Mouse (Mus musculus): Measurements from ENCODE around the gene Klhdc10. TPM values are rescaled to one million over a fixed set of nuclear protein-coding genes. Genes with fewer than 3 reads are reported as not detected.

Klhdc10 gene
- polyA plus RNA-seq, 1 experiment from 2014 or later: 10.0 TPM

DNA sequence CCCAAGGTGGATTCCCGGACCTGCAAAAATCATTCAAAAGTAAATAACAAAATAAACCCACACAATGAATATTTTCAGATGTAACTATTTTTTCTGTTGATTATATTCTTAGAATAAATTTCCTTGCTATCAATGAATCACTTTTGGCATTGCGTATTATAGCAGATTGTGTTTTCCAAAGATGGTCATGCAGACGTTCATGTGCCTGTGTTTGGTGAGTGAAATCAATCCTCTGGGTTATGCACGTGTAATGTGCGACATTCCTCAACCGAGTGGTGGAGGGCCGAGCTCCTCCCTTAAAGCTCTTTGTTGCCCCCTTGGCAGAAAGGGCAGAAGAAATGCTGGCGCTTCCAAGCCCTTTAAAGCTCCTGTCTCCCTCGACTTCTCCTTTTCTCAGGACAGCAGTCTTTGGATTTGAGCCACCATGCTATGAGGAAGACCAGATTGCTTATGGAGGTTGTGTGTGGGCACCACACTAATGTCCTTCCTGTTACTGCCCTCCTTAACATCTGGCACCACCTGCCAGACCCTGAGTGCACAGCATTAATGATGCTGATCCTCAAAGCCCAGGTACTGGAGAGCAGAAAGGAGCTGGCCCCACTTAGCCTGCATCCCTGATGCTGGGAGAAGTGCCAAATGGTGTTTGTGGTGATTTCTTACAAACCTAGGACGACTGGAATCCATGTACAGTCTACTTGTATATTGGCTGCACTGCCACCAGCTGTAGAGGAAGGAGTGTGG, 74.5 kb downstream of the Klhdc10 start:
- ATAC-seq: no peak
- no peak overlapping the region for H3K27ac ChIP-seq (ENCODE audit: low read length)
- H3K4me2 ChIP-seq (ENCODE audit: low read depth, low read length): no peak overlapping the region

DNA sequence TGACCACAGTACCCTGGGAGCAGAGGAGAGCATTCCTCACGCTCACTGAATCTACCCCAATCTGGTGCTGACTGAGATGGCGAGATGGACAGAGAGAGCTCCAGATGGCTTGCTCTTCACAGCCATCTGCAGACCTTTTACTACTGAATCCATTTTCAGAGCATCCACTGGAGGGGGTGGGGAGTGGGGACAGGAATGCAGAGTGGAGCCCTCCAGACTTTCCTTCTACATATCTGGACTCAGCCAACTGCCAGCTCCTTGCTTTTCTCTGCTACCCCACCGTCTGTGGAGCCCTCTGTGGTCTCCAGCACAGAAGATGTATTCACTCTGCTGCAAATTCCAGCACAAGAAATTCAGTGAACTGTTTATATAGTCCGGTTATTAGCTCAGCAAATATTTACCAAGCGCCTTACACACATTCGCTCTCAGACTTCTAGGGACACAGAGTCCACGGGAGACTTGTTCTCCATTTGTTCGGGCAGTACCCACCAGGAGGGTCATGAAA, 75.6 kb downstream of the Klhdc10 start:
- Histone ChIP-seq H3K9ac (ENCODE audit: low read depth, low read length) (peak overlapping the region; percentile 1; the same call in 1 of the 2 replicates), H3K27ac (ENCODE audit: low read length) (peak overlapping the region; percentile 62; the same call in 1 of the 2 replicates)
- peak; percentile 79 for ATAC-seq

More for the DNA sequence above, 74.5 kb downstream of the Klhdc10 start:
- H3K4me1 ChIP-seq (ENCODE audit: control insufficient read depth, insufficient read depth, low read length): peaks cover 15% of the 10 kb centered on the region
- H3K27me3 ChIP-seq (replicated peaks; ENCODE audit: control insufficient read depth, insufficient read depth, low read length): no peaks in the 10 kb centered on the region
- H3K9ac ChIP-seq (ENCODE audit: low read depth, low read length): no peak overlapping the region
- no peak overlapping the region for H3K4me3 ChIP-seq (ENCODE audit: low read length)
- H3K9me3 ChIP-seq (ENCODE audit: control insufficient read depth, low read length): no peaks in the 10 kb centered on the region
- 57% methylated on average over 10 of the region's 10 CpGs for WGBS
- H3K36me3 ChIP-seq (ENCODE audit: control insufficient read depth, insufficient read depth, low read length): peaks cover 4% of the 10 kb centered on the region; the same call in 1 of the 2 replicates

DNA sequence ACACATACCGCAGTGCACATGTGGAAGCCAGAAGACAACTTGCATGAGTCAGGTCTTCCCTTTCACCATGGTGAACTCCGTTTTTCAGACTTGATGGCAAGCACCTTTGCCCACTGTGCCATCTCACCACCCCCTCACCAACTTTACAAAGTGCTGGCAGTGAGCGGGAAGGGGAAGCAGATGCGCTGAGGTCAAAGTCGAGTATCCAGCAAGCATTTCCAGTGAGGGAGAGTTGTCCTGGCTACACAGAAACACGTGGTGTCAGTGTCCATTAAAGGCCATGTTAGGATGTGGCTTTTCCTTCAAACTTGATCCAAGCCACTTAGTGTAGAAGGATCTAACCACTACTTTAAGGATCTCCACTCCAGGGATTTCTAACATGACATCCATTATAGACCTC, 76.1 kb downstream of the Klhdc10 start:
- no peak for ATAC-seq
- Histone ChIP-seq H3K9me3 (ENCODE audit: control insufficient read depth, low read length) (no peaks in the 10 kb centered on the region), H3K9ac (ENCODE audit: low read depth, low read length) (no peak overlapping the region), H3K27ac (ENCODE audit: low read length) (peak overlapping the region; percentile 62; the same call in 1 of the 2 replicates), H3K4me3 (ENCODE audit: low read length) (no peak overlapping the region), H3K4me1 (ENCODE audit: control insufficient read depth, insufficient read depth, low read length) (peaks cover 15% of the 10 kb centered on the region), H3K36me3 (ENCODE audit: control insufficient read depth, insufficient read depth, low read length) (peaks cover 8% of the 10 kb centered on the region), H3K27me3 (replicated peaks; ENCODE audit: control insufficient read depth, insufficient read depth, low read length) (no peaks in the 10 kb centered on the region), H3K4me2 (ENCODE audit: low read depth, low read length) (no peak overlapping the region)
- whole genome bisulfite sequencing: 76% methylated on average over 6 of the region's 6 CpGs

More for the DNA sequence above, 75.6 kb downstream of the Klhdc10 start:
- H3K4me1 ChIP-seq (ENCODE audit: control insufficient read depth, insufficient read depth, low read length): peaks cover 15% of the 10 kb centered on the region
- no peaks in the 10 kb centered on the region for H3K9me3 ChIP-seq (ENCODE audit: control insufficient read depth, low read length)
- 46% methylated on average over 8 of the region's 8 CpGs for WGBS
- H3K27me3 ChIP-seq (replicated peaks; ENCODE audit: control insufficient read depth, insufficient read depth, low read length): no peaks in the 10 kb centered on the region
- H3K4me3 ChIP-seq (ENCODE audit: low read length): no peak overlapping the region
- peaks cover 4% of the 10 kb centered on the region; the same call in 1 of the 2 replicates for H3K36me3 ChIP-seq (ENCODE audit: control insufficient read depth, insufficient read depth, low read length)
- no peak overlapping the region for H3K4me2 ChIP-seq (ENCODE audit: low read depth, low read length)

DNA sequence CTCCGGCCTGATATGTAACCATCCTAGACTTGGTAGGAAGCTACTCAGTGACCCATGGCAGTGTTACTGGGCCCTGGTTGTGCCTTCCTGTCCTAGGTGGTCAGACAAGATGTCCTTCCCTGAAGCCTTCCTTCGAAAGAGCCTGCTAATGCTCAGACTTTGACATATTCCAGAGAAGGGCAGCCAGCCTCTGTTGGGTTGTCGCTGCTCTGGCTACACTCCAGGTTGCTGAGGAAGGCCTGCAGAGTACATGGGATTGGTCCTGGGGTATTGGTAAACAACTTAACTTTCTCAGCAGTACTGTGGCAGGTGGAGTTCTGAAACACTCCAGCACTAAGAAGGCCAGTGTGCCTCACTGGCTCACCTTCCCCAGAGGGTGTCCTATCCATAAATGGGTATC, 77.8 kb downstream of the Klhdc10 start:
- Histone ChIP-seq H3K4me1 (ENCODE audit: control insufficient read depth, insufficient read depth, low read length) (peaks cover 15% of the 10 kb centered on the region), H3K4me3 (ENCODE audit: low read length) (no peak overlapping the region), H3K9ac (ENCODE audit: low read depth, low read length) (no peak overlapping the region), H3K9me3 (ENCODE audit: control insufficient read depth, low read length) (no peaks in the 10 kb centered on the region), H3K27ac (ENCODE audit: low read length) (no peak overlapping the region), H3K36me3 (ENCODE audit: control insufficient read depth, insufficient read depth, low read length) (peaks cover 8% of the 10 kb centered on the region), H3K27me3 (replicated peaks; ENCODE audit: control insufficient read depth, insufficient read depth, low read length) (no peaks in the 10 kb centered on the region), H3K4me2 (ENCODE audit: low read depth, low read length) (no peak overlapping the region)
- WGBS: 72% methylated on average over 3 of the region's 3 CpGs
- ATAC-seq: no peak

DNA sequence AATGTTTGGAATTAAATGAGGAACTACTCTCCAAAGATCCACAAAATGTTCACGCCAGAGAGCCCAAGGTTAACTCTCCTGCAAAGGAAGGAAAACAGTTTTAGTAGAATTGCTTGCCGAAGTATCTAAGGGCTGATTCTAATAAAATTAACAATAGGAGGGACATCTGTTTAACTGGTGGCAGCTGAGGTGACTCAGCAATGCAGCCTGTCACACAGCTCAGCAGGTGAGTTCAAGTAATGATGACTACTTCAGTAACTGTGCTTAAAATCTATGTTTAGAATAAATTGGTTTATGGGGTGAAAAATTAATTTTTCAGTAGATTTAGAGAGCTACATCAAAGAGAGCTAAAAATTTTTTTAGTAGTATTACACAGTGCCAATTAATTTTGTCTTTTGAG, 81.2 kb downstream of the Klhdc10 start:
- Histone ChIP-seq H3K4me2 (ENCODE audit: low read depth, low read length) (no peak overlapping the region), H3K4me3 (ENCODE audit: low read length) (no peak overlapping the region), H3K36me3 (ENCODE audit: control insufficient read depth, insufficient read depth, low read length) (peaks cover 26% of the 10 kb centered on the region), H3K9me3 (ENCODE audit: control insufficient read depth, low read length) (no peaks in the 10 kb centered on the region), H3K9ac (ENCODE audit: low read depth, low read length) (no peak overlapping the region), H3K27me3 (replicated peaks; ENCODE audit: control insufficient read depth, insufficient read depth, low read length) (no peaks in the 10 kb centered on the region), H3K4me1 (ENCODE audit: control insufficient read depth, insufficient read depth, low read length) (no peaks in the 10 kb centered on the region), H3K27ac (ENCODE audit: low read length) (no peak overlapping the region)
- ATAC-seq: no peak
- 83% methylated on average over 2 of the region's 2 CpGs for WGBS

DNA sequence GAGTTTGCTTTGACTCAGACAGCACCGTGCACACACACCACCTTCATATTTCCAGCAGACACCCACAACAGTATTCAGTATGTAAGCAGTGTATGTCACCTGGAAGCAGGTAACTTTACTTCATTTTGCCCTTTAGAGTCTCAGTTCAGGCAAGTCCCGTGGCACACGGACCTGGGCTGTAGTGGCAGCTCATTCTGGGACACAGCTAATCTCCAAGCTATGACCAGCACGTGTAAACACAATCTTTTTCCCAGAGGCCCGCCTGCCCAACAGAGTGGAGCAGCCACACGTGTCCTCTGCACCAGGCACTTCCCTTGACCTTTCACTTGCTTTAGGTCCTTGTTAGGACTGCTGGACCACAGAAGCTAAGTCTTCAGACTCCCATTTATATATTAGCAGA, 84.8 kb downstream of the Klhdc10 start:
- Histone ChIP-seq H3K9ac (ENCODE audit: low read depth, low read length) (no peak overlapping the region), H3K9me3 (ENCODE audit: control insufficient read depth, low read length) (no peaks in the 10 kb centered on the region), H3K27me3 (replicated peaks; ENCODE audit: control insufficient read depth, insufficient read depth, low read length) (no peaks in the 10 kb centered on the region), H3K4me2 (ENCODE audit: low read depth, low read length) (no peak overlapping the region), H3K27ac (ENCODE audit: low read length) (no peak overlapping the region), H3K36me3 (ENCODE audit: control insufficient read depth, insufficient read depth, low read length) (peaks cover 24% of the 10 kb centered on the region), H3K4me1 (ENCODE audit: control insufficient read depth, insufficient read depth, low read length) (no peaks in the 10 kb centered on the region), H3K4me3 (ENCODE audit: low read length) (no peak overlapping the region)
- ATAC-seq: 0 out of 2 replicates have a peak, but pooled peaks have one; percentile 26
- 84% methylated on average over 6 of the region's 6 CpGs for WGBS

DNA sequence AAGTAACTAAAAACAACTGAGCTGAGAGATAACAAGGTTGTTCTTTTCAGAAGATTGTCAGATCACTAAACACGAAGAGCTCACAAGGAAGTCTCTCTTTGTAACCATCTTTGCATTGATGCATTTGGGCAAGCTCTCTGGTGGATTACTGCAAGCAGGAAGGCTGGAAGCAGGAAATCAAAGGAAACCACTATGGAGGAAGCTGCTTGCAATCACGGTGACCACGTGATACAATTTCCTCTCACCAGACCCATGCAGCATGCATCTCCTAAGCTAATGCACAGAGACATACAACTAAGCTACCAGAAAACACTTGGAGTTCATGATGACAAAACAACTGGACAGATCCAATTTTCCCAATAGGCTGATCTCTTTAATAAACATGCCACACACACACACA, 97.4 kb downstream of the Klhdc10 start:
- no peaks in the 10 kb centered on the region for H3K9me3 ChIP-seq (ENCODE audit: control insufficient read depth, low read length)
- 75% methylated on average over 3 of the region's 3 CpGs for WGBS
- no peak overlapping the region for H3K4me3 ChIP-seq (ENCODE audit: low read length)
- no peak overlapping the region for H3K27ac ChIP-seq (ENCODE audit: low read length)
- H3K27me3 ChIP-seq (replicated peaks; ENCODE audit: control insufficient read depth, insufficient read depth, low read length): no peaks in the 10 kb centered on the region
- no peaks in the 10 kb centered on the region for H3K4me1 ChIP-seq (ENCODE audit: control insufficient read depth, insufficient read depth, low read length)
- no peak overlapping the region for H3K9ac ChIP-seq (ENCODE audit: low read depth, low read length)
- H3K36me3 ChIP-seq (ENCODE audit: control insufficient read depth, insufficient read depth, low read length): peaks cover 6% of the 10 kb centered on the region; the same call in 1 of the 2 replicates
- H3K4me2 ChIP-seq (ENCODE audit: low read depth, low read length): no peak overlapping the region
- ATAC-seq: no peak

Other genes starting within 250 kb of the Klhdc10 start
- 30.2 and 30.7 TPM in 2 replicates for gene Ube2h, start 97.3 kb upstream of the Klhdc10 start, polyA plus RNA-seq (2015; fragmentation: Nextera tagmentation; extraction: Ambion mirVana)
- gene Zc3hc1, start 10.8 kb upstream of the Klhdc10 start, polyA plus RNA-seq (2015; fragmentation: Nextera tagmentation; extraction: Ambion mirVana): 38.0 and 38.8 TPM in 2 replicates
- 33.0 and 34.0 TPM in 2 replicates for gene Tmem209, start 107.9 kb downstream of the Klhdc10 start, polyA plus RNA-seq (2015; fragmentation: Nextera tagmentation; extraction: Ambion mirVana)
- gene Ssmem1, start 108.0 kb downstream of the Klhdc10 start, polyA plus RNA-seq (2015; fragmentation: Nextera tagmentation; extraction: Ambion mirVana): not detected in 2 replicates
- 399 and 443 TPM in 2 replicates for gene Cpa2, start 139.7 kb downstream of the Klhdc10 start, polyA plus RNA-seq (2015; fragmentation: Nextera tagmentation; extraction: Ambion mirVana)
- 0.39 and 0.58 TPM in 2 replicates for gene Cpa4, start 166.5 kb downstream of the Klhdc10 start, polyA plus RNA-seq (2015; fragmentation: Nextera tagmentation; extraction: Ambion mirVana)
- gene Cpa5, start 209.1 kb downstream of the Klhdc10 start, polyA plus RNA-seq (2015; fragmentation: Nextera tagmentation; extraction: Ambion mirVana): not detected in 2 replicates
- gene Cpa1, start 237.3 kb downstream of the Klhdc10 start, polyA plus RNA-seq (2015; fragmentation: Nextera tagmentation; extraction: Ambion mirVana): 358 and 408 TPM in 2 replicates

All from intestine, embryonic 16.5 days (tissue).